Mouse (Mus musculus) T-helper 1 cell (primary cell): ENCODE data around the gene Pde4c.

Experiments used
- in situ Hi-C: fragments of 300-600 bp; cut with MboI, MseI; formaldehyde crosslinking; loops from one replicate; pipeline ENCODE4 v1.15.1; 2025; ENCODE audit warnings: high pct_unique_total_duplicates

Pde4c gene

DNA sequence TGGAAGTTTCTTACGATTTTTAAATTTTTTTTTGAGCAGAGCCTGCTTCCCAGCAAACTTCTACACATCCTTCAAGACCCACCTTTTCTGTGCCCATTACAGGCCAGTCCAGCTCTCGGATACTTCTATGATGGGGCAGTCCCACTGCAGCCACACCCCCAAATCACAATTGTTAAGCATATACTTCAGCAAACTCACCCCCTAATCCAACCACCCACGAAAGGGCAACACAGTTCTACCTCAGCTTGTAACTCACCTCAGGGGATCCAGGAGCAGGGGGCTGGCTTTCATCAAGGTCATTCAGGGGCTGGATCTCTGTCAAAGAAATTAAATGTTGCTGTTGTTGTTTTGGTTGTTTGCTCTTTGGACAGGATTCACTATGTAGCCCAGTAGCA, 63.5 kb downstream of the Pde4c start:
- in situ Hi-C loops = no loop called here

DNA sequence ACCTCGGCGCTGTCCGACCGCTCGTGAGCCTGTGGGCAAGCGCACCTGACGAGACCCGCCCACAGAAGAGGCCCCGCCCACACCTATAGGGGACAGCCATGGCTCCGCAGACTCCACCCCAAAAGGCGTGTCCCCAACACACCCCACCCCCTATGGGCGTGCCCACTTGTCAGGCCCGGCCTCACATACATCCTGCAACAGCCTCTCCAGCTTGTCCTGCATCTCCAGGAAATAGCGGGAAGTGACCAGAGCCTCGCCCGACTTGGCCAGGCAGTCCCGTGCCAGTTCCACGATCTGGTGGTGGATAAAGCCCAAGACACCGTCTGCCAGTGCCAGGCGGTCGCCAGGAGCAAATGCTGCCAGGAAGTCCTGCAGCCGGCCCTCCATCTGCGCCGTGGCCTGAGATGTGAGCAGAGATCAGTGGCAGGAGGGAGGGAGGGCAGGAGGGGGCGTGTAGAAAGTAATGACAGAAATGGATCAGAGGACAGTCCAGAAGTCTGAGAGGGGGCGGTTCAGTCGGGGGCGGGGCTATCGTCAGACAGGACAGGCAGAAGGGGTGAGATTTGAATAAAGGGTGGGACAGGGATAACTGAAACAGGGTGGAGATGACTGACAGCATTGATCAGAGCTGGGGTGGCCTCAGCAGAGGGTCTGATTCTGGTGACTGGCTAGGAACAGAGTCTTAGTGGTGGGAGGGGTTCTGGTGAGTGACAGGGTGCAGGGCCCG, 64.6 kb downstream of the Pde4c start:
- in situ Hi-C loops = no loop called here

DNA sequence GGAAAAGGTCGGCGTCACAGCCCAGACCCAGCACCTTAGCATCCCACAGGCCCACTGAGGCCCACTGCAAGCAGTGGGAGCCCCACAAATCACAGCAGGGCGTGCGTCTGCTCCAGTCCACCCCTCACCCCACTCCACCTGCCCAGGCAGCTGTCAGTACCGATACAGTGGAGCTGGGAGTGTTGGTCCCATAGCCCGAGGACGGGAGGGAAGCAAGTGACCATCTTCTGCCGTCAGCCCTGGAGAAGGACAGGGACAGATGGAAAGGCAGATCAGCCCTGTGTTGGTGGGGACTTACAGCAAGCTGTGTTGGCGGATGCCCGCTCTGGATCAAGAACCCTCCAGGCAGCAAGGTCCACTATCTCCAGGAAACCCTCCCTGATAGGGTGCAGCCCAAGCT, 65.5 kb downstream of the Pde4c start:
- in situ Hi-C loops = no loop called here

DNA sequence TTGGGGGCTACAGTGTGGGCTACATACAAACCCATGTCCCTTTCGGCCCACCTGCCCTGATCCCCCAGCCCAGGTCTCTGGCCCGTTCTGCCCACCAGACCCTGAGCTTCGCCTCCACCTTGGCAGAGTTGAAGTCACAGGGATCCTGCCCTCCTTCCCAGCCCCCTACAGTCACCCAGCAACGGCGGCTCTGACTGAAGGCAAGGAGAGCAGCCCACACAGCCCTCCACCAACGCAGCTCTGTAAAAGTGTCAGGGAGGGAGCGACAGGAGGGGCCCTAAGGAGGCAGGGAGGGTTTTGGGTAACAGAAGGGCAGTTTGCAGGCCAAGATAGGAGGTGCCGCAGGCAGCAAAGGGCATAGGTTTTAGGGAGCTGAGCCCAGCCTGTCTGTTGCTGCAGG, 67.3 kb downstream of the Pde4c start:
- in situ Hi-C loops = no loop called here

DNA sequence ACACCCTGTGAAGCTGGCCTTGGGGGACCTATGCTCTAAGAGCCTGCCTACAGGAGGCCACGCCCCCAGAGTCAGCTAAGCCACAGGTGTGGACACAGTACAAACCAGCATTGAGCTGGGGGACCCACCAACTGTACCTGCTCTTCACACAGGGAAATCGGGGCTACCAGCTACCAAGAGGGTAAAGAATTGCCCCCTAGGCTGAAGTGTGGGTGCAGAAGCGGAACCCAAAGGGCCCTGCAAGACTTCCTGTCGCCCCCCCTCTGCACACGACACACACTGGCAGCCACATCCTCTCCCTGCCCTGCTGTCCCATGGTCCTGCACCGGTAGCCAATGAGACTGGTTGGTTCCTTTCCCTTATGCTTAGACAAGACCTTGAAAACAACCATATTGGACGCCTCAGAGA, 67.8 kb downstream of the Pde4c start:
- in situ Hi-C loops = no loop called here

DNA sequence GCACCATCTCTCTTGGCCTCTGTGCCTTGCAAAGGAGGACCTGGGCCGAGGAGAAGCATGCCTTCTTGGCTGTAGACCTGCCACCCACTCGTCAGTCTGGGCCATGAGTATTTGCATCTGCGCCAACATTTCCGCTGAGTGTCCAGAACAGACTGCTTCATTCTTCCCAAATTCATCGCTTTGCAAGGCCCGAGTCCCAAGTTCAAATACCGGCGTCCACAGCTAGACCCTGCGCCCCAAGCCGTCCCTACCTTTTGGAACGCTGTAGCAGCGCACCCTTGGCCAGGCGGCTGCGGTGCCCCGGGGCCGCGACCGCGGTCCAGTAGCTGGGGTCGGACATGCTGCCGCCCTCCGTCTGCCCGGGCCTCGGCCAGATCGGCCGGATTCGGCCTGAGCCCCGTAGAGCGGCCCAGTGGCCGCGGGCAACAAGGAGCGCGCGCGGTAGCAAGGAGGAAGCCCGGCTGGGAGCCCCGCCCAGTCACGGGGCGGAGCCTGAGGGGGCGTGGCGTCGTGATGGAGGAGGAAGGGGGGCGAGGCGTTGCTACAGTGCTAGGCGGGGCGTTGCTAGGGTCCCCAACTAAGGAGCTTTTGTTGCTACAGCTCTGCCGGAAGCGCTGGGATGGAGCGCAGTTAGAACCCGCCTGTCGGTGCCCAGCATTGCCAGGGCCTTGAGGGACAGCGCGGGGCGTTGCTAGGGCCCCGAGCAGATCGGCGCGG, 68.6 kb downstream of the Pde4c start:
- in situ Hi-C loops = no loop called here

DNA sequence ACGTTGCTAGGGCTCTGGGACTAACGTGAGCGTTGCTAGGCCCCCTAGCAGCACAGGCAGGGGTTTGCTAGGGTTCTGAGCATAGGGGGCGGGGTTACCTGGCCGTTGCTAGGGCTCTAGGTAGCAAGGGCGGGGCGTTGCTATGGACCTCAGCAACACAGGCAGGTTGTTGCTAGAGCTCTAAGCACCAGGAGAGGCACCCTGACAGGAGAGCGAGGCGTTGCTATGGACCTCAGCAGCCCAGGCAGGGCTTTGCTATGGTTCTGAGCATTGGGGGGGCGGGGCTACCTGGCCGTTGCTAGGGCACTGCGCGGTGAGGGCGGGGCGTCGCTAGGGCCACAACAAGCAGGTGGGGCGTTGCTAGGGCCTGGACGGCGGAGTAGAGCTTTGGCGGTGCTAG, 69.2 kb downstream of the Pde4c start:
- in situ Hi-C loops = no loop called here

DNA sequence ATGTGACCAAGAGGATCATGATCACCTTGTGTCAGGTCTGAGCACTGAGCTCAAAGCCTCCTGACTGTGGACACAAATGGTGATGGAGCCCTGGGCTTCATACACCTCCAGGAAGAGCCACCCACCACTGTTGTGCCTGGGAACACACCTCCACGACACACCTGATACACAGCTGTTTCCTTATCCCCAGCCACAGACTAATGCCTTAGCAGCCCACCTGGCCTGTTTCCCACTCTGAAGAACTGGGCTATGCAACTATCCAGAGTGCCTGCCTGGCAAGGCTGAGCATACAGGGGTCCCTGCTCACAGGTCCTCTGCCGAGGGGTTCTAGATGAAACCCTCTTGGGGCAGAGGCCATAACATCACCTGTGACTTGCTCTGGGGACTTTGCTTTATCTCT, 70.7 kb downstream of the Pde4c start:
- in situ Hi-C loops = no loop called here

DNA sequence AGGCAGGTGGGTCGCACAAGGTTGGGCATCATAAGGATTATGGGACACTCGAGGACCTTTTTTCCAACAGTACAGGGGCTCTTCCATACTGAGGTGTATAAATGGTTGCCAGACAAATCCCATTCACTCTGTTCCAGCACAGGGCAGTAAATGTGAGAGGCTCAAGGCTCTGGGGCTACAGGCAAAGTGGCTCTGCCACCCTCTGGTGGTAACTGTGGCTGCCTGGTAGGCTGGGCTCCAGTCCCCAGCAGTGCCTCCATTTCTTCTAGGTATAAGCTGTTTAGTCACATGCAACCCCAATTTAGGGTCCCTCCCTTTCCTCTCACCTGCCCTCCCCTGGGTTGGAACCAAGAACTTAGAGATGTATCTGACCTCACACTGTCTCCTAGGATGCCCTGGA, 71.8 kb downstream of the Pde4c start:
- in situ Hi-C loops = no loop called here

DNA sequence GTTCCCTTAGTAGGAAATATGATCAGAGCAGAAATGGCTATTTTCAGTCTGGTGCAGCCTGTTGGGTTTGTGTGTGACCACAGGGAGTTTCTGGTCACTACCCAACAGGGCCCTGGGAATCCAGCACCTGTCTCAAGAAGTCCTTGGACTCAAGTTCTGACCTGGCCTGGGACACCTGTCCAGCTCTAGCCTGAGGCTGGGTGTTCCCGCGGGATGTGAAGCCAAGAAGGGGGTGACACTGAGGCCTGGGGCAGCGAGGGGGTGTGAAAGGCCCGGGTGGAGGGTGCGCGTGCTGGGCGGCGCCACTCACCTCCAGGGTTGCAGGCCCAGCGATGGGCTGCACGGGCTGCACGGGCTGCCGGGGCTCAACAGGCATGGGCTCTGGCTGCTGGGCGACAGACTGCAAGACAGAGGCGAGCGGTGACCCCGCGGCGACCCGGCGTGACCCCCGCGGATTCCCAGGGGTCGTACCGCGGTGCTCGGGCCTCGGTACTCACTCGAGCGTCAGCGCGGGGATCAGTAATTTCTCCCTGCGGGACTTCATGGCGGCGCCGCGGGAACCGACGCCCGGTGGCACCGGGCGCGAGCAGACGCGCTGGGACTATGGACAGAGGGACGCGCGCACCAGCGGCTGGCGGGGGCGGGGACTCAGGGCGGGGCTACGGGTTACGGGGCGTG, 73.0 kb downstream of the Pde4c start:
- in situ Hi-C loops = no loop called here

DNA sequence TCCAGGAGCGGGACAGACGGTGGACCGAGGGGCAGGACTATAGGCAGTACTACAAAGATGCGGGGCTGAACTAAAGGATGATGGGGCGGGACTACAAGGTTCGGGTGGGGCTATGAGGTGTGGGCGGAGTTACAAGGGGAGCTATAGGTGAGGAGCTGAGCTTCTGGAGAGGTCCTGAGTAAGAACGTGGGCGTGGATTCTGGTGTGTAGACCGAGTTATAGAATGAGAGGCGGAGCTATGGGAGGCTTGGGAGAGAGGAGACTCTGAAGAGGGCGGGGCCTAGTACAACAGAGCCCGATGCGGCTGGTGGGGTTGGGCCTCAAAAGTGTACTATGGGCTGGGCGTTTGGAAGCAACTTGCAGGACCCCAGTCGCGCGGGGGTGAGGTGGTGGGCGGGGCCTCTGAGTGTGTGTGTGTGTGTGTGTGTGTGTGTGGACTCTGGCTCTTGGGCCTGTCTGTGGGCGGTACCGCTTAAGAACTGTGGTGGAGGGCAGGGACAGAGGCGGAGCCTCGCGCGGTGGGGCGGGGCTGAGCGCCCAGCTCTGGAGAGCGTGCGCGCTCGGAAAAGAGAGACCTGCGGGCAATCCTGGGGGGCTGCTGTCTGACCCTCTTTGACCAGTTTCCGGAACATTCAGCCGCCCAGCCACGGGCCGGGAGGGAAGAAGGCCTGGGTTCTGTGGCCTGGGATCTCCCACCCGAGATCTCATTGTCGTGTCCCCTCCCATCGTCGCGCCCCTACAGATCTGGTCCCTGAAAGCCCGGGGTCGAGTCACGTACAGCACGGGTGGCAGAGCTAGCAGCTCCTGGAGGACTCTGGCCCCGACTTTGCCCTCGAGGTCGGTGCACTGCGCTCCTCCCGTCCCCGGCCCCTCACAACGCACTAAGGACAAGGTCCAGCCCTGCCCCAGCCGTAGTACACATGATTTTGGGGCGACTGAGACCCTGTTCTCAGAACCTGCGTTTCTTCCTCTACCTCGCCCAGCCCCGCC, 73.9 kb downstream of the Pde4c start:
- in situ Hi-C loops = no loop called here

DNA sequence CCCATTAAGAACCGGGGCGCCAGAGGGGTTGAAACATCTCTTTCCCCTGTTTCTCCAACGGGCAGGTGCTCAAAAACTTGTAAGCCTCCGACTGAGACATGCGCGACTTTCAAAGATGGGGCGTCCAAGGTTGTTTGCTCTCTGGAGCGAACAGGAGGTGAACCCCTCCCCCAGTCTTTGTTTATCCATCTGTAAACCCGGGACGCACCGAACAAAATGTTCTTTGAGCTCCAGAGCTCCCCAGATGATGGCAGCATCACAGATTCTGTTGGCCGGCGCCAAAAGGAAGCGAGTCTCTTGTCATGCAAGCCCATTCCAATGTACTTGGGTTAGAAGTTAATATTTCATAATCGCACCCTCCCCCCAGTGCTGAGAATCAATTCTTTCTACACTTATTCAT, 74.8 kb downstream of the Pde4c start:
- in situ Hi-C loops = no loop called here

DNA sequence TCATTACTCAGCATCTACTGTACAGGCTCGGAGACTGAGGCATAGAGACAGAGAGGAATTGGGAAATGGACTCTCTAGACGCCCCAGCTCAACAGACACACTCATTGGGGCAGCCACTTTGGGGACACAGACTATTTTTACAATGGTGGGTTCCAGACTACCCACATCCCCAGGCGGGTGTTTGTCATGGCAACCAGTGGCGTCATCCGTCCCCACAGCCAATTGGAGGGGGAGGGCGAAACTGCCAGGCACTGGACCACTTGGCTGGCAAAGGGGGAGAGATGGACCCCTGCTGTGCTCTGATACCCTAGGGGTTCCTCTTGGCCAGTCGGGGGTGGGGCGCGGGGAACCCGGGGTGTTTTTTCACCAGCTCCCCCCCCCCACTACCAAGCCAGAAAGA, 77.1 kb downstream of the Pde4c start:
- in situ Hi-C loops = no loop called here
